Mouse (Mus musculus) neural tube, embryonic 14.5 days (tissue): ENCODE measurements around the gene Urm1. TPM values are rescaled to one million over a fixed set of nuclear protein-coding genes. Genes with fewer than 3 reads are reported as not detected.

ENCODE experiments used
- ATAC-seq: fragments of 200-750 bp; cut with Nextera tagmentation; 2 replicates; pipeline ENCODE4 v1.8.0; 2017; ENCODE audit warnings: low read depth, mild to moderate bottlenecking, moderate TSS enrichment, moderate library complexity
- H3K27ac ChIP-seq: fragments of 300-500 bp; sonication (generic); 2 replicates; pipeline ENCODE4 v1.5.1; 2014; ENCODE audit warnings: low read depth, mild to moderate bottlenecking, control low read depth, low read length, moderate library complexity, mixed read lengths
- H3K27me3 ChIP-seq: fragments of 300-500 bp; sonication (generic); 2 replicates; pipeline ENCODE4 v1.6.1; 2014; ENCODE audit warnings: low read length; ENCODE audit not compliant: control insufficient read depth, insufficient read depth
- H3K36me3 ChIP-seq: fragments of 300-500 bp; sonication (generic); 2 replicates; pipeline ENCODE4 v1.6.1; 2014; ENCODE audit warnings: low read length, mixed read lengths; ENCODE audit not compliant: control insufficient read depth, insufficient read depth
- H3K4me1 ChIP-seq: fragments of 300-500 bp; sonication (generic); 2 replicates; pipeline ENCODE4 v1.6.1; 2014; ENCODE audit warnings: low read length; ENCODE audit not compliant: control insufficient read depth, insufficient read depth
- H3K4me2 ChIP-seq: fragments of 300-500 bp; sonication (generic); 2 replicates; pipeline ENCODE4 v1.6.1; 2014; ENCODE audit warnings: mild to moderate bottlenecking, low read depth, low read length, control low read depth
- H3K4me3 ChIP-seq: fragments of 300-500 bp; sonication (generic); 2 replicates; pipeline ENCODE4 v1.5.1; 2014; ENCODE audit warnings: low read depth, low read length, control low read depth, mixed read lengths
- H3K9ac ChIP-seq: fragments of 300-500 bp; sonication (generic); replicated peaks from 2 replicates; pipeline ENCODE4 v1.6.1; 2014; ENCODE audit warnings: low read depth, mild to moderate bottlenecking, control low read depth, low read length, mixed read lengths
- H3K9me3 ChIP-seq: fragments of 300-500 bp; sonication (generic); 2 replicates; pipeline ENCODE4 v1.6.1; 2016; ENCODE audit warnings: low read length; ENCODE audit not compliant: control insufficient read depth
- WGBS: fragments of 180-500 bp; shearing (Covaris S2); extraction: QIAGEN DNeasy Blood & Tissue Kit; methylation state at CpG from one replicate; pipeline ENCODE4 v1.1.7; 2014; 5-methylcytosine and 5-hydroxymethylcytosine counted together
- microRNA-seq: library from miRNA; unstranded; fragments of <30 nt; microRNA quantifications from one replicate; pipeline ENCODE4, GENCODE M21; 2016
- polyA plus RNA-seq: library from polyadenylated mRNA; unstranded; fragments of >200 nt; fragmentation: Nextera tagmentation; extraction: Ambion mirVana; gene quantifications from 2 replicates; pipeline ENCODE4 v1.2.1, GENCODE M21; 2014

Urm1 gene
- polyA plus RNA-seq, 1 experiment from 2014 or later, result 21.8 TPM

DNA sequence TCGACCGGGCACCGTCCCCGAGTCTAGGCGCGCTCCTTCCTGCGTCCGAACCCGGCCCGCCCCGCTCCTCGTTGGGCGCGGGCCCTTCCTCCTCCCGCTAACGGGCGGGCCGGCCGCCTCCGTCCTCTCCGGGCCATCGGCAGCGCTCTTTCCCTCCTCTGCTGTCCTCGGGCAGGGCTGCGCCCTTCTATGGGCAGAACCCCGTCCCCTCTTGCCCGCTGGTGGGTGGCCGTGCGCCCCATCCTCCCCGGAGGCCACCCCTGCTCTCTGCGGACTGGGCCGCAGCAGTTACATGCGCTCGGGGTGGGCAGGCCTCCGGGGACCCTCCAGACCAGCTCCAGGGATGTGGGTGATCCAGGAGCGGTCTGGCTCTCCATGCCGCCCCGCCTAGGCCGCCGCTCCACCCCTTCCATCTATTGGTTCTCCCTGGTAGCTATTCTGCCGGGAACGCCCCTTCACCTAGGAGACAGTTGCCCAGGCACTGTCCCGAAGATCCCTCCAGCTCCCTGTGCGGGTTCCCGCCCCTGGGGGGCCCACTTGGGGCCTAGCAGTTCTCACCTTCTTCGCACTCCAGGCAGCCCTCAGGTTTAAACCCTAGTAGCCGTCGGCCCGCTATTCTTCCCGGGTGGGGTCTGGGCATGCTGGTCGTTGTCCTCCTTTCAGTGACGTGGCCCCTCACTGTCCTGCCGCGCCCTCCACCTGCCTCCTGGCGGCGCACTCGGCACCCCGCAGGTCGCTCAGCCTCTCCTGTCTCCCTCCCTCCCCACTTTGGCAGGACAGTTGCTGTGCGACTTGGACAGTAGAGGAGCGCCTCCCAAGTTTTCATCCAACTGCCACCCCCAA, 70.3 kb downstream of the Urm1 start:
- ATAC-seq, result peak; percentile 86
- Histone ChIP-seq H3K4me3 (peak overlapping the region; percentile 97), H3K4me1 (peaks cover 14% of the 10 kb centered on the region), H3K4me2 (peak overlapping the region; percentile 73), H3K27me3 (no peaks in the 10 kb centered on the region), H3K36me3 (peaks cover 11% of the 10 kb centered on the region), H3K9me3 (no peaks in the 10 kb centered on the region), H3K27ac (peak overlapping the region; percentile 84), H3K9ac (peak overlapping the region; percentile 89)
- WGBS, result under 1% methylated on average over 55 of the region's 61 CpGs

DNA sequence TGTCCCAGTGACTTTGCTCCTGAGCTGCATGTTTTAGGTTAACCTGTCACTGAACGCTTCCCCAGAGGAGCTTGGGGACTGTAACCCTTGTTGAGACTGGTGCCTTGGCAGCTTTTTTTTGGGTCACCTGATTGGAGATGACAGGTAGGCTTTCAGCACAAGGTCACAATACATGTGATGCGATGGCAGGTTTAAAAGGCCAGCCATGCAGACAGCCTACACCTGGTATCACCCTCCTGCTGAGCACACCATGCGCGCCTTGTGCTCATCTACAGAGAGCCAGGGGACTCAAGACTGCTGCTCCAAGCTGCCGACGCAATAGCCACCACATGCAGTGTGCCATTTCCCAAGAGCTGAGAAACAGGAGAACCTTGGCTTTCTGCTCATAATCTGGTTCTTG, 71.9 kb downstream of the Urm1 start:
- Histone ChIP-seq H3K9ac (no peak overlapping the region), H3K4me1 (peaks cover 14% of the 10 kb centered on the region), H3K4me2 (no peak overlapping the region), H3K27me3 (no peaks in the 10 kb centered on the region), H3K9me3 (no peaks in the 10 kb centered on the region), H3K36me3 (peaks cover 25% of the 10 kb centered on the region), H3K27ac (no peak overlapping the region), H3K4me3 (no peak overlapping the region)
- no peak for ATAC-seq
- WGBS, result 96% methylated on average over 6 of the region's 6 CpGs

Small RNAs within 50 kb of the gene (microRNA-seq; reads per million reads assigned to microRNA genes)
- gene Mir219a-2 (not detected), gene Mir219b (not detected)

Other genes with a start within 250 kb of the Urm1 start
- gene Rapgef1, start 200.4 kb upstream of the Urm1 start, polyA plus RNA-seq, result 18.9 and 21.9 TPM in 2 replicates
- gene Gm13420, start 68.4 kb upstream of the Urm1 start, polyA plus RNA-seq, result 0.31 TPM in 1 of 2 replicates, not detected in the other
- gene Gm13547, start 60.8 kb upstream of the Urm1 start, polyA plus RNA-seq, result not detected in 2 replicates
- 39.5 and 53.4 TPM in 2 replicates for gene Coq4, start 32.6 kb upstream of the Urm1 start, polyA plus RNA-seq
- gene Trub2, start 31.6 kb upstream of the Urm1 start, polyA plus RNA-seq, result 27.1 and 29.3 TPM in 2 replicates
- 35.8 and 37.6 TPM in 2 replicates for gene Slc27a4, start 17.4 kb upstream of the Urm1 start, polyA plus RNA-seq
- 21.4 and 22.9 TPM in 2 replicates for gene Cercam, start 49.1 kb downstream of the Urm1 start, polyA plus RNA-seq
- gene Odf2, start 69.1 kb downstream of the Urm1 start, polyA plus RNA-seq, result 68.2 and 68.6 TPM in 2 replicates
- gene Gle1, start 115.4 kb downstream of the Urm1 start, polyA plus RNA-seq, result 66.2 and 67.4 TPM in 2 replicates
- gene Sptan1, start 145.5 kb downstream of the Urm1 start, polyA plus RNA-seq, result 381 and 422 TPM in 2 replicates
- gene Wdr34, start 228.8 kb downstream of the Urm1 start, polyA plus RNA-seq, result 57.4 and 74.1 TPM in 2 replicates
- 315 and 363 TPM in 2 replicates for gene Set, start 237.3 kb downstream of the Urm1 start, polyA plus RNA-seq